Mouse (Mus musculus): ENCODE results near the gene Plekhg1. TPM values are rescaled to one million over a fixed set of nuclear protein-coding genes. Genes with fewer than 3 reads are reported as not detected.

The Plekhg1 gene
- polyA plus RNA-seq, 1 experiment from 2014 or later = 3.2 TPM

DNA sequence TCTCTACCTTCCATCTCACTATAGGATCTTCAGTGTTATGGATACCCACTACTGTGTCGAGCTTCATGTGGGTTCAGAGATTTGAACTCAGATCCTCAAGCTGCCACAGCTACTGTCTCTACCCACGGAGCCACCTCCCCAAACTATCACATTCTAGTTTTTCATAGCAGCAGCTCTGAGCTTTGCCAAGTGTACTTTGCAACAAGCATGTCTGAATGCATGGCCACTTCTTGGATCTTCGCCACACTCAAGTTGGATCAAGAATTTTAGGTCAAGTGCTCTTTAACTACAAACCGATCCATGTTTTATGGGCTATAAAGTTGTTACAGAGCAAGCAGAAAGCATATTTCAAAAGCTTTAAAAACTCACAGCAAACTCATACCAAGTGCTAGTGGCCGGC is 130.7 kb downstream of the Plekhg1 start:
- H3K9ac ChIP-seq = no peak overlapping the region
- no peaks in the 10 kb centered on the region for H3K36me3 ChIP-seq
- WGBS (ENCODE audit: insufficient replicate concordance) = 66% methylated on average over 5 of the region's 5 CpGs
- no peak overlapping the region for H3K27ac ChIP-seq
- ATAC-seq = no peak
- H3K27me3 ChIP-seq (replicated peaks) = no peaks in the 10 kb centered on the region
- no peak overlapping the region for H3K4me2 ChIP-seq
- no peaks in the 10 kb centered on the region for H3K4me1 ChIP-seq
- H3K9me3 ChIP-seq (replicated peaks) = no peaks in the 10 kb centered on the region
- H3K4me3 ChIP-seq = no peak overlapping the region

GRCm38 (mm10) chr10:3873467-3873866 is 133.3 kb downstream of the Plekhg1 start:
- Histone ChIP-seq H3K4me3 (no peak overlapping the region), H3K27me3 (replicated peaks) (no peaks in the 10 kb centered on the region), H3K27ac (no peak overlapping the region), H3K9me3 (replicated peaks) (no peaks in the 10 kb centered on the region), H3K4me2 (no peak overlapping the region), H3K36me3 (no peaks in the 10 kb centered on the region), H3K4me1 (no peaks in the 10 kb centered on the region), H3K9ac (no peak overlapping the region)
- no peak for ATAC-seq
- 83% methylated on average over 6 of the region's 6 CpGs for WGBS (ENCODE audit: insufficient replicate concordance)

DNA sequence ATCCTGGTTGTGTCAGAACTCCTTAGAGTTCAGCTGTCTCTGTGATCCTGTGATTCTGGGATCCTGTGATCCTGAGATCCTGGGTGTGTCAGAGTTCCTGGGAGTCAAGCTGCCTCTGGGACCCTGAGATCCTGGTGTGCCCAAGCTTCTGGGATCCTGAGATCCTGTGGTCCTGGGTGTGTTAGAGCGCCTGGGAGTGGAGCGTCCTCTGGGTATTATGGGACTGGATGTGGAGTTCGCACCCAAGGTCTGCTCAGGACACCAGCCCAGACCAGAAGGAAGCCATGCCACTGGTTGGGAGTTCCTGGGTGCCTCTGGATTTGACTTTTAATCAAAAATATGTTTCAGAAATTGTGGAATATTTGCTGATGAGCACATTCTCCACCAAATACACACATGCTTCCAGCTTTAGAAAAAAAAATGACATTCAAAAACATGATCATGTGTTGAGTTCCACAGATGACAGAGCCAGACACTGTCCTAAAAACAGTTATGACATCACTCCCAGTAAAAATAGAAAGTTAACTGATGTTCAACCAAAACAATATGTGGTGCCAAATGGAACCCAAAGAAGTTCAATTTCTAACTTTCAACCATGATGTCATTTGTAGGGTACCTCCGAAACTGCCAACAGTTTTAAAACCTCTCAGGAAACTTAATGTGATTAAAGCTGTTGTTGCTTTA is 137.8 kb downstream of the Plekhg1 start:
- ATAC-seq = no peak
- no peak overlapping the region for H3K27ac ChIP-seq
- no peaks in the 10 kb centered on the region for H3K27me3 ChIP-seq (replicated peaks)
- WGBS (ENCODE audit: insufficient replicate concordance) = 72% methylated on average over 4 of the region's 4 CpGs
- no peaks in the 10 kb centered on the region for H3K9me3 ChIP-seq (replicated peaks)
- no peak overlapping the region for H3K9ac ChIP-seq
- no peak overlapping the region for H3K4me3 ChIP-seq
- H3K36me3 ChIP-seq = no peaks in the 10 kb centered on the region
- H3K4me2 ChIP-seq = no peak overlapping the region
- no peaks in the 10 kb centered on the region for H3K4me1 ChIP-seq

DNA sequence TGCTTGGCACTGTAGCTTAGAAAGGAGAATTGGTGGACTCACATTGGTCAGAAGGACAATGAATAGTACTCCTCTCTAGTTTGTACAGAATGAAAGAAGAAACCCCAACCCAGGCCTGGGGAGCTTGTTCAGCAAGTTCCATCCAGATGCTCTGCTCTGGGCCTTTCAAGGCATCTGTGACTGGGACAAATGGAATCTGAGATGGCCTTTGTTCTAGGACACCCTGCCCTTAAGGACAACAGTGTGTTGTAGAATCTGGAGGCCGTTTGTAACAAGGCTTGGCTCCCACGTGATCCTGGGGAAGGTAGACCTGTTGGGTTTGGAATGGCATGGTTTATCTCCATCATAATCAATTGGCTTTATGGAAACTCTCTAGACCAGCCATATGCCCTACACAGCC is 141.0 kb downstream of the Plekhg1 start:
- Histone ChIP-seq H3K4me2 (no peak overlapping the region), H3K27me3 (replicated peaks) (no peaks in the 10 kb centered on the region), H3K36me3 (no peaks in the 10 kb centered on the region), H3K9me3 (replicated peaks) (no peaks in the 10 kb centered on the region), H3K4me3 (no peak overlapping the region), H3K9ac (no peak overlapping the region), H3K27ac (no peak overlapping the region), H3K4me1 (no peaks in the 10 kb centered on the region)
- no peak for ATAC-seq
- 42% methylated on average over 2 of the region's 2 CpGs for WGBS (ENCODE audit: insufficient replicate concordance)

GRCm38 (mm10) chr10:3888510-3888909 is 148.3 kb downstream of the Plekhg1 start:
- Histone ChIP-seq H3K9me3 (replicated peaks) (no peaks in the 10 kb centered on the region), H3K36me3 (no peaks in the 10 kb centered on the region), H3K4me3 (no peak overlapping the region), H3K4me1 (no peaks in the 10 kb centered on the region), H3K9ac (no peak overlapping the region), H3K4me2 (no peak overlapping the region), H3K27ac (no peak overlapping the region), H3K27me3 (replicated peaks) (no peaks in the 10 kb centered on the region)
- whole genome bisulfite sequencing (ENCODE audit: insufficient replicate concordance) = 79% methylated on average over 4 of the region's 4 CpGs
- no peak for ATAC-seq

DNA sequence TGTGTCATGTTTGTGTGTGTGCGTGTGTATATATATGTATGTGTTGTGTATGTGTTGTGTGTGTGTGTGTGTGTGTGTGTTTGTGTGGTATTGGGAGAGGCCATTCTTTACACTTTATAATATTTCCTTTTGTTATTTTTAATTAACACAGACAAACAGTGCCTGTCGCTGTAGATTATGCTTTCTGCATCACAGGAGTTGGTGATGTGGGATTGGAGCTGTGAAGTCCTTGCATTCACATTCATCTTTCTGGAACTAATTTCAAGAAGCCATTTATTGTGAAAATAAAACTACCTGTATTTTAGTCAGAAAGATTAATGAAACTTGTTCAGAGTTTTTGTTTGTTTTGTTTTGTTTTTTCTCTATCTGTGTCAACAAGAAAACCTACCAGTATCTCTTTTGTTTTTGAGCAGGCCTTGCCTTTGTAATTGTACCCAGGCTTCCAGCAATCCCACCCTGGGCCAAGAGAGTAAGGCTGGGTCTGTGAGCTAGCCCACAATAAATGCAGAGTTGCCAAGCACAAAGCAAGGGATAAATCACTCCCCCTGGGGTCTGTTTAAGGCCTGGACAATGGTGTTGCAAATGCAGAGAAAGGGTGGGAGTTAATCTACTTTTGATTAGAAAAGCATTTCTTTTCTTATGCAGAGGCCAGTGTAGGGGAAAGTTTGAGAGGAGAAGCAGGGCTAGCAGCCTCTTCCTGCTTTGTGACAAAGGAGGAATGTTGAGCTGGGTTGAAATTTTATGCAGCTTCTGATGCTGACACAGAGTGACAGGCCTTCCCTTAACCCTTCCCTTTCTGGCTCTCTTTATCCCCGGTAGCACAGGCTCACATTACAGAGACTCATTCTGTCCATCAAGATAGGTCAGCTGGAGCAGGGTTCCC is 151.5 kb downstream of the Plekhg1 start:
- H3K4me1 ChIP-seq = no peaks in the 10 kb centered on the region
- no peaks in the 10 kb centered on the region for H3K9me3 ChIP-seq (replicated peaks)
- H3K9ac ChIP-seq = no peak overlapping the region
- no peak overlapping the region for H3K4me3 ChIP-seq
- H3K4me2 ChIP-seq = no peak overlapping the region
- H3K27ac ChIP-seq = no peak overlapping the region
- H3K36me3 ChIP-seq = no peaks in the 10 kb centered on the region
- WGBS (ENCODE audit: insufficient replicate concordance) = 44% methylated on average over 3 of the region's 3 CpGs
- ATAC-seq = no peak
- no peaks in the 10 kb centered on the region for H3K27me3 ChIP-seq (replicated peaks)

- Histone ChIP-seq H3K9ac (no peak overlapping the region), H3K4me3 (no peak overlapping the region), H3K27me3 (replicated peaks) (no peaks in the 10 kb centered on the region), H3K36me3 (no peaks in the 10 kb centered on the region), H3K27ac (no peak overlapping the region), H3K4me2 (no peak overlapping the region), H3K9me3 (replicated peaks) (no peaks in the 10 kb centered on the region), H3K4me1 (no peaks in the 10 kb centered on the region)
- ATAC-seq = no peak
- 46% methylated on average over 3 of the region's 3 CpGs for WGBS (ENCODE audit: insufficient replicate concordance)
Measured at GRCm38 (mm10) chr10:3892368-3892767, 152.2 kb downstream of the Plekhg1 start.

DNA sequence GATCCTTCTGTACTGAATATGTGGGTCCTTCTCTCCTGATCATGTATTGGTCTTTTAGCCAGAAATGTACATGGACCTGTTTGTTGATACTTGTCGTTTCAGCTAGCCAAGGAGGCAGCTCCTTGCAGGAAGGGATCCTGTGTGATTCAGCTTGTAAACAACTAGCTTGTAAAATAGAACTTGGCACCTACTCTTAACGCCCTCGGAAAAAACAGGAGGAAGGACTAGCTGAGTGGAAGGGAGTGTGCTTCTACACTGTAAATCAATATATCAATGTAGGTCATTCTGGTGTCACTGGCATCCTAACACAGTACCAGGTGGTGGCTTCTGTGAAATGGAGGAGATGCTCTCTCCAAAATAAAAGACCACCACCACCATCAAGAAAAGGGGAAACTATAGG is 157.9 kb downstream of the Plekhg1 start:
- no peak for ATAC-seq
- 50% methylated on average over 3 of the region's 3 CpGs for WGBS (ENCODE audit: insufficient replicate concordance)

DNA sequence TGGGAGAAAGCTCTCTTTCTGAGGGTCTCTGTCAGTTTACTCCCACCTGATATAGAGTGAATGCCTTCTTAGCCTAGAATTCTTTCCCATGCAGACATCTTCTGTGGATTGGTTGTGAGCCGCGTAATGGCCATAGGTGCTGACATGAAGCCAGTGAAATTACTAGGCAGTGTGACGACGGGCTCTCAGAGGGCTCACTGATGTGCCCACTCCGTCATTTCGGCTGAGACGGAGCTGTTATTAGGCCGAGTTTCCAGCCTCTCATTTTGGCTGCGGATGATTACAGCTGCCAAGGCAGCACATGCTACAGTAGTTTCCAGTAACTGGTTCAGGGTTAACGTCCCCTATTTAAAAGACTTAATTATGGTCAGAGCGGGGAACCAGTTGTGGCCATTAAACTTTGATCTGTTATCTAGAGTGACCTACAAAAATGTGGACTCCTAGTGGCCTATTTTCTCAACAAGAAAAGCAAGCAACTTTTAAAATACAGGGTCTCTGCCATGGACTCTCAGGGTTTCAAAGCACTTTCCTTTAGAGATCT is 160.3 kb downstream of the Plekhg1 start:
- no peaks in the 10 kb centered on the region for H3K9me3 ChIP-seq (replicated peaks)
- no peaks in the 10 kb centered on the region for H3K4me1 ChIP-seq
- no peak for ATAC-seq
- H3K36me3 ChIP-seq = no peaks in the 10 kb centered on the region
- no peak overlapping the region for H3K4me3 ChIP-seq
- H3K4me2 ChIP-seq = no peak overlapping the region
- H3K9ac ChIP-seq = no peak overlapping the region
- H3K27ac ChIP-seq = no peak overlapping the region
- H3K27me3 ChIP-seq (replicated peaks) = no peaks in the 10 kb centered on the region
- WGBS (ENCODE audit: insufficient replicate concordance) = 76% methylated on average over 11 of the region's 11 CpGs

More for the DNA sequence above, 157.9 kb downstream of the Plekhg1 start:
- no peaks in the 10 kb centered on the region for H3K9me3 ChIP-seq (replicated peaks)
- no peaks in the 10 kb centered on the region for H3K4me1 ChIP-seq
- H3K27ac ChIP-seq = no peak overlapping the region
- no peaks in the 10 kb centered on the region for H3K27me3 ChIP-seq (replicated peaks)
- no peak overlapping the region for H3K4me3 ChIP-seq
- no peak overlapping the region for H3K4me2 ChIP-seq
- H3K36me3 ChIP-seq = no peaks in the 10 kb centered on the region
- no peak overlapping the region for H3K9ac ChIP-seq

DNA sequence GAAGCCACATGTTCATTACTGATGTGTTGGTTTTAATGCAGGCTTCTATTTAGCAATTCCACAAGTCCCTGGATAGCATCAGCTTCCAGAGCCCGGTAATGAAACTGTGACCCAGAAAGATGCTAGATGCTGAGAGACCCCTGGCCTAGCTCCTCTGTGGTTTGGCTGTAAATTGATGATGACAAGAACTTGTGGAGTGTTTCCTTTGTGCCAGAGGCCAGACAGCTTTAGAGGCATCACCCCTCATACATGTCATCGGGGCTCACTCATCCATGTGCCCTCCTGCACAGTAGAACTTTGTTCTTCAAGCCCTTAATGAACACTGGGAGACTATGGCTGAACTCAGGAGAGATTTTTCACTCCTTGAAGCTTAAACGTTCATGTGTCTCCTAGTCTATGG is 165.6 kb downstream of the Plekhg1 start:
- no peak for ATAC-seq
- WGBS (ENCODE audit: insufficient replicate concordance) = 72% methylated on average over 3 of the region's 3 CpGs

DNA sequence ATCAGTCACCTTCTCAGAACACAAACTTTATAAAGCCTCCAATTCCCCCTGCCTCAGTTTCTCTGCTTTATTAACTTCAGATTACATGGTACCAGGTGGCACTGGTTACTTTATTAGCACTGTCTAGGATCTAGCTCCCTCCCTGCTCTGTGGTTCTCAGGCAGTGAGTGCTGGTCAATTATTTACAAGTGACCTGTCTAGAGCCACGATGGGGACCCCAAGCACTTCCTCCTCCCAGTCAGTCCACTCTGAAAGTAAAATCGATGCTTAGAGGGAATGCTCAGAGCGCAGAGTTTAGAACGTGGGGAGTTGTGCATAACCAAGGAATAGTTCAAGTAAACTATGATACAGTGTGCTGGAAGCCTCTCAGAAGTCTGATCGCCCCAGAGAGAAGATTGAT is 173.9 kb downstream of the Plekhg1 start:
- Histone ChIP-seq H3K27ac (no peak overlapping the region), H3K4me2 (no peak overlapping the region), H3K27me3 (replicated peaks) (no peaks in the 10 kb centered on the region), H3K4me1 (no peaks in the 10 kb centered on the region), H3K9me3 (replicated peaks) (no peaks in the 10 kb centered on the region), H3K4me3 (no peak overlapping the region), H3K36me3 (no peaks in the 10 kb centered on the region), H3K9ac (no peak overlapping the region)
- 65% methylated on average over 5 of the region's 5 CpGs for WGBS (ENCODE audit: insufficient replicate concordance)
- ATAC-seq = peak; percentile 58; the same call in 1 of the 2 replicates

More for the DNA sequence above, 165.6 kb downstream of the Plekhg1 start:
- Histone ChIP-seq H3K4me1 (no peaks in the 10 kb centered on the region), H3K27ac (no peak overlapping the region), H3K9ac (no peak overlapping the region), H3K9me3 (replicated peaks) (no peaks in the 10 kb centered on the region), H3K4me3 (no peak overlapping the region), H3K27me3 (replicated peaks) (no peaks in the 10 kb centered on the region), H3K36me3 (no peaks in the 10 kb centered on the region), H3K4me2 (no peak overlapping the region)

All from liver, embryonic 12.5 days (tissue).